Mouse (Mus musculus): Measurements from ENCODE around the gene Phc3. TPM values are rescaled to one million over a fixed set of nuclear protein-coding genes. Genes with fewer than 3 reads are reported as not detected.

The Phc3 gene
- polyA plus RNA-seq, 1 experiment: 5.5 TPM

DNA sequence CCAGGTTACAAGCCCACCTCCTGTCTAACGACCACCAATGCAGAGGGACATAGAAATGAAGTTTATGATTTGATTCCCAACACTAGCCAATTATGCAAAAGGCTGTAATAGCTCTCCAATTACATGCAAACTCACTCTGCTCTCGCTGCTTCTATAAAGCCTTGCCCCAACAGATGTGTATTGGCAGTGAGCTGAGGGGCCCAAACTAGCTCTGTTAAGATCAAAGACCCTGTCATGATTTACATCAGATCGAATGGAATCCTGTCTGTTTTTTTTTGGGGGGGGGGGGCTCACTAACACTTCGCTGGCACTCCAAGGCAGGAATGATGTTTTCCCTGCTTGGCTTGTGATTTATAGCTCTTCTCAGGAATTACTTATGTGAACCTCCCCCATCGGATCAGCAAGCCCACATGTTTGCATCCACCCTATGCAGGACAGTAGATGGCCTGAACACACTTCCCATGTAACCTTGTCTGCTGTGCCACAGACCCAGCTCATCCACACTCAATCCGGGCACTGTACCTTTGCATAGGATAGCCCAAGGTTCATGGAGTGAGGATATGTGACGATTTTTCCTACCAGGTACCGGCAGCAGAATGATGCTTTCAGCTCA lies 13.8 kb upstream of the Phc3 start:
- DNase-seq (ENCODE audit: low read depth, low spot score): no peak
- 60% methylated on average over 8 of the region's 8 CpGs for WGBS

DNA sequence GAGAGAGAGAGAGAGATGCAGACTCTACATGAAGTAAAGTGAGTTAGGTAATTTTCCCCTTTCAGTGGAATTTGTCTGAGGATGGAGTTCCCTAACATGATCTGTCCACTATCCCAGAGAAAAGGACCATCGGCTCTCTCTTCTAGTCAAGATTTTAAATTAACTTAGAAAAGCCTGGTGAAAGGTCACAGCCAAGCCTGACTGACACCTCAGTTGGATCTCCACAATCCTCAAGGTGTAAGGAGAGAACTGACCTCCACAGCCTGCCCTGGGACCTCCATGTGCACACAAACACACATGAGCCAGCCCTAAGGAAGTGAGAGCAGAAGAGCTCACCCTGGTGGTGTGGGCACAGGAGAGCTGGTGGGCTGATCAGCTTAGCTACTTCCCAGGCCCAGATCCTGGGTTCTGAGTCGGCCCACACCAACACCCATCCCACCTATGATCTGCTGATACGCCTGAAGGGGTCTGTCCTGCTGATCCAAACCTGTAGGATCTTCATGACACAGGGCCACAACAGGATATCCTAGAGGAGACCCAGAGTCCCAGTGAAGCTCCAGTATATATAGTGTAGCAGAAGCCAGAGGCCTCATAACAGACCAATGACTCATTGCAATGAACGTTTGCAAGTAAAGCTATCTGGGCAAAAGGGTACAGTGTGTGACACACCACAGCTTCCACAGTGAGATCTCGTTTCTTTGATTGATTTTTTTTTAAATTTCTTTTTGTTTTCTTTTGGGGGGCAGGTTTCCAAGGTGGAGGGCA lies 12.6 kb upstream of the Phc3 start:
- no peak for DNase-seq (ENCODE audit: low read depth, low spot score)
- 40% methylated on average over 5 of the region's 5 CpGs for whole genome bisulfite sequencing

DNA sequence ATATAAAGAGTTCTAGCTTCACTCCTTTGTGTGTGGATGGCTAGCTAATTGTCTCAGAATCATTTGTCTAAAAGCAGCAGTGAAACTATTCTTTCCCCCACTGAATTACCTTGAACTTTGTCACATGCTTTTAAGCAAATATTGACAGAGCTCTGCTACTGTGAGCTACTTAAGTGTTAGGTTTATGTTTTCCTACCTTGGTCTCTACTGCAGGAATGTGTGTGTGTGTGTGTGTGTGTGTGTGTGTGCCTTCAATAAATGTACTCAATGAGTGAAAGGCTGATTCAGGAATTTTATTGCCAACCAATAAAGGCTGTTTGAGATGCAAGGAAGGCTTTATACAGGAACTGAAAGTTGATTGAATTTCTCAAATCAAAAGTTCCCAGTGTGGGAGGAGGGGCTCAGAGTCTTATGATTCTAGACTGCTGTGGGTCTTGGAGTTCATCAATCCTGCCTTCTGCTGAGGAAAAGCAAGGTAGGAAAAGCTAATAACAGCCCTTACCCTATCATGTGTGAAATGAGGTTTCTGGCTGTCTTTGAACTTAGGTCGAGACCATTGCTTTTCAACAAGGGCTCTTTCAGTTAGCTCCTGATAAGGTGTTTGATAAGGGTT lies 7.9 kb upstream of the Phc3 start:
- 24% methylated on average over 1 of the region's 1 CpGs for WGBS
- peak; percentile 87 for DNase-seq (ENCODE audit: low read depth, low spot score)

DNA sequence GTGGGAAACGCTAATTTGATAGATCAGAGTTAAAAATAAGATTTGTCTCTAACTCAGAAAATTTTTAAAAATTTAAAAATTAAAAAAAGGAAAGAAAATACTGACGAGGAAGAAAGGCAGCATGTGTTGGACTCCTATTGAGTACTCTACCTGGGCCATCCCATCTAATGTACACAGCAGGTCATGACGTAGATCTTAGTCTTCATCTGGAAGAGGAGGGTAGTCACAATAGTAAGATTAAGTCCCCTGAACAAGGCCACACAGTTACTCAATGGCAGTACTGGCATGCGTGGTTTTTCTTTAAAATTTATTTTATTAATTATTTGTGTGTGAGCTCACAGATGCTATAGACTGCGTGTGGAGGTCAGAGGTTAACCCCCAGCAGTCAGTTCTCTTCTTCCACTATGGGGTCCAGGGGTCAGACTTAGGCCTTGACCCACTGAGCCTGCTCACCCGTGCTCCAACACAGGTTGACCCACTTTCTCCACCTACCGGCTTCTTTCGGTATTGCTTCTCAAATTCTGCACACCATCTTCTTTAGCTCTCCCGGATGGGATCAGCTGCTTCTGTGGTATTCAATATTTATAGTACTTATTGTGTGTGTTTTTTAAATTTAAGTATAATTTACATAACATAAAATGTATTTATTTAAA lies 6.0 kb upstream of the Phc3 start:
- 53% methylated on average over 9 of the region's 9 CpGs for WGBS

DNA sequence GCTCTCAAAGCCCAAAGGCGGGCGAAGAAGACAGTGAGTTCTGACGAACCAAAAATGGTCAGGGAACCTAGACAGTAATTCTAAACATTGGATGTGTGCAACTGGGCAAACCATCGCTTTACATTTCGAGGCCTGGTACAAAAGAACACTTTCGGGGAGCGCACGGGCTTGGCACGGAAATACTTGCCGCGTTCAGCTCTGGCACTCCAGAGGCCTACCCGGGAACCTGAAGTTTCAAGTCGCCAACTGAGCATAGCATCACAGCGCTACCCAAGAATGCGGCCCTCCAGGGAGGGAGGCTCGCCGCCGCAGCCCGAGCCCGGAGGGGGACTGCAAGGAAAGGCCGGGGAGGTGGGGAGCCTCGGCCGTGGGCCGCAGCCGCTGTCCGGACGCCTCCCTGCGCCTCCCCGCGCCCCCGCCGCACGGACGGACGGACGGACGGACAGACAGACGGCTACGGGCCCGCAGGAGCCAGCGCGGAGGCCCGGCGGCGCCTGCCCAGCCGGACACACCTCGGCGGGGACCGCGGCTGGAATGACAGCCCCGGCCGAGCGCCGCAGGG lies 603 bp downstream of the Phc3 start:
- no peak for DNase-seq (ENCODE audit: low read depth, low spot score)
- WGBS: under 1% methylated on average over 54 of the region's 54 CpGs

More for the DNA sequence above, 6.0 kb upstream of the Phc3 start:
- DNase-seq (ENCODE audit: low read depth, low spot score): no peak

DNA sequence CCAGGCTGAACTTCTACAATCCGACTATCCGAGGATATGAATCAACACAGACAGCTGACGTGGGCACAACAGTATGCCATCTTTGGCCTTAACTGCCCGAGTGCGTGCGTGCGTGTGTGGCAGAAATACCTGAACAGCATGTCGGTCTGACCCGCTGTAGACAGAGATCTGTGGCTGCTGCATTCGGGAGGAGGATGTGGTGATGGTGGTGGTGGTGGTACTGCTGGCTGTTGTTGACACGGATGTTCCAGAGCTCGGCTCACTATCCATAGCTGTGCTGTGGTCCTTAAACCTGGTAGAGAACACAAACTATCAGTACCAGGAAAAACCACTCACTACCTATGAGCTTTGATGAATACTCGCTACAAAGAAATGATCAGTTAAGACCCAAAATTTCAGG lies 3.6 kb downstream of the Phc3 start:
- whole genome bisulfite sequencing: 92% methylated on average over 13 of the region's 13 CpGs
- no peak for DNase-seq (ENCODE audit: low read depth, low spot score)

DNA sequence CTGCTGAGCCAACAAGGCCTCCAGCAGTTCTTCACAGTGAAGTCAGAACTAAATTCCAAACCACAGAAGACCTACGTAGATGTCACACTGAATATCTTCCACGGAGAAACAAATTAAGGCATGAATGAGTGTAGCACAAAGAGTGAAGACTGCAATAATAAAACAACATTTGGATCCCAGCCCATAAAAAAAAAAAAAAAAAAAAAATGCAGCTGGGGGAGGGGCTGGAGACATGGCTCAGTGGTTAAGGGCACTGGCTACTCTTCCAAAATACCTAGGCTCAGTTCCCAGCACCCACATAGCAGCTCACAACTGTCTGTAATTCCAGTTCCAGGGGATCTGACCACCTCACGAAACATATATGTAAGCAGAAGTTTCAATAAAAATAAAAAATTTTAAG lies 5.0 kb downstream of the Phc3 start:
- WGBS: 68% methylated on average over 3 of the region's 3 CpGs
- DNase-seq (ENCODE audit: low read depth, low spot score): no peak

DNA sequence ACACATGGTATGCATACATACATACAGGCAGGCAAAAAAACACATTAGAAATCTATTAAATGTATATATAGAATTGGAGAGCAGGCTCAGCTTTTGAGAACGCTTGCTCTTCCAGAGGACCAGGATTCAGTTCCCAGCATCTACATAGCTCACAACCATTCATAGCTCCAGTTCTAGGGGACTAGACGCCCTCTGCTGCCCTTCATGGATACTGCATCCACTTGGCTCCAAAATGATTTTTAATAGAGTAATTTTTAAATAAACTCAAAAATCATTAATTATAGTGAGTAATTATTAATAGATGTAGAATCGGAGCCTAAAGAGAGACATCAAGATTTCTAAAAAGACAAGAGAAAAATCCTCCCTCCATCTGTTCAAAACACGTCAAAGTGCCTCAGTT lies 6.1 kb downstream of the Phc3 start:
- DNase-seq (ENCODE audit: low read depth, low spot score): no peak
- WGBS: 98% methylated on average over 4 of the region's 4 CpGs

DNA sequence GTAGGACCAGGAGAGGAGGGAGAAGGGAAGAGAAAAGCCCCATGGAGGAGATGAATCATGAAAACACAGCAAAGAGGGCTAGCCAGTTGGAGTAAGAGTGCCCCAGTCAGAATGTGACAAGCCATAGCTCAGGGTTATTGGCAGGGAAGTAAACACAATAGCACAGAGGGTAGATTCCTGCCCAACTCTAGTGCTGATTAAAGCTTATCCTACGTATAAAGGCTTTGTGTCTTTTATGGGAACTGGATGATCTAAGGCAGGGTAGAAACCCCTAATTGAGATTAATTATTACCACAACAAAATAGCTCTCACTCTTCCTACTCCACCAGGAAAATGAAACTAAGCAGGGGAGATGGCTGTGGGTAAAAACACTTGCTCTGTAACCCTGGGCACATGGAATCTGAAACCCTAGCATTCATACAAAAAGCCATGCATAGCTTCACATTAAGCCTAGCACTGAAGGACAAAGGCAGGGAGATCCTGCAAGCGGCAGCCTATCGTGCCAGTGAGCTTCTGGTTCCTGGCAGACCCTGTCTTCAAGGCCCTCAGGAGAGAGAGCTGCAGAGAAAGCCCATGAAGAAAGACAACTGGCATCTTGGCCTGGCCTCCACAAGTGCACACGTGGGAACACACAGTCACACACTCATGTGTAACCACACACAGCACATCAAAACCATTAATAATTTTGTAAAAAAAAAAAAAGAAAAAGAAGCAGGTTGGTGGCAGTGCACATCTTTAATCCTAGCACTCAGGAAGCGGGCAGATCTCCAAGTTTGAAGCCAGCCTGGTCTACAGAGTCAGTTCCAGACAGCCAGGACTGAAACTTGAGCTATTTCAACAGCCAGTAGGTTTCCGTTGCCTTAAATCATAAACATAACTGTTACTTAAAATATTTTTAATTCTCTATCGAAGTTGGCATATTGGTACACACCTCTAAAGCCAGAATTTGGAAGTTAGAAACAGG lies 9.1 kb downstream of the Phc3 start:
- WGBS: 52% methylated on average over 7 of the region's 7 CpGs

DNA sequence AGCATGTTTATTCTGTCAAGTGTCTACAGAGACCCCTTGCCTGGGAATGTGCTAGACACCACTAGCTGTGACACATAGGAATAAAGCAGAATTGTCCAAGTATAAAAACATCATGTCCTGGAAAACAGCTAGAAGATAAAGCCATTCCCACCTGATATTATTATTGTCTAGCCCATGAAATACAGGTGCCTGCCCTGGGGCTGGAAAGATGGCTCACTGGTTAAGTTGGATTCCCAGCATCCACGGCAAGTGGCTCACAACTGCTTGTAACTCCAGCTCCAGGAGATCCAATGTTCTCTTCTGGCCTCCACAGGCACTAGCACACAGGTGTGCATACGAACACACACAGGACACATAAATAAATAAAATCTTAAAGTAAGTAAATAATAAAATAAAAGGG lies 10.5 kb downstream of the Phc3 start:
- WGBS: 49% methylated on average over 2 of the region's 2 CpGs

More for the DNA sequence above, 9.1 kb downstream of the Phc3 start:
- DNase-seq (ENCODE audit: low read depth, low spot score): no peak

DNA sequence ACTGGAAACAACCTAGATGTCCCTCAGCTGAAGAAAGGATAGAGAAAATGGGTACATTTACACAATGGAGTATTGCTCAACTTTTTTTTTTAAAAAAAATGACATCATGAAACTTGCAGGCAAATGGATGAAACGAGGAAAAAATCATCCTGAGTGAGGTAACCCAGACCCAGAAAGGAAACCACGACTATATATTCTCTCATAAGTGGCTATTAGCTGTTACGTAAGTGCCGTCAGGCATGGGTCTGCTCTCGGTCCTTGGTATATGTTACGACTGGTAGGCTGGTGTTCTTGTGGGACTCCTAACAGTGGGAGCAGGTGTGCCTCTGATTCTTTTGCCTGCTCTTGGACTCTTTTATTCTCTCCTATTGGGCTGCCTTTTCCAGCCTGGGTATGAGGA lies 12.9 kb downstream of the Phc3 start:
- DNase-seq (ENCODE audit: low read depth, low spot score): no peak
- 88% methylated on average over 6 of the region's 6 CpGs for WGBS

More for the DNA sequence above, 10.5 kb downstream of the Phc3 start:
- no peak for DNase-seq (ENCODE audit: low read depth, low spot score)

DNA sequence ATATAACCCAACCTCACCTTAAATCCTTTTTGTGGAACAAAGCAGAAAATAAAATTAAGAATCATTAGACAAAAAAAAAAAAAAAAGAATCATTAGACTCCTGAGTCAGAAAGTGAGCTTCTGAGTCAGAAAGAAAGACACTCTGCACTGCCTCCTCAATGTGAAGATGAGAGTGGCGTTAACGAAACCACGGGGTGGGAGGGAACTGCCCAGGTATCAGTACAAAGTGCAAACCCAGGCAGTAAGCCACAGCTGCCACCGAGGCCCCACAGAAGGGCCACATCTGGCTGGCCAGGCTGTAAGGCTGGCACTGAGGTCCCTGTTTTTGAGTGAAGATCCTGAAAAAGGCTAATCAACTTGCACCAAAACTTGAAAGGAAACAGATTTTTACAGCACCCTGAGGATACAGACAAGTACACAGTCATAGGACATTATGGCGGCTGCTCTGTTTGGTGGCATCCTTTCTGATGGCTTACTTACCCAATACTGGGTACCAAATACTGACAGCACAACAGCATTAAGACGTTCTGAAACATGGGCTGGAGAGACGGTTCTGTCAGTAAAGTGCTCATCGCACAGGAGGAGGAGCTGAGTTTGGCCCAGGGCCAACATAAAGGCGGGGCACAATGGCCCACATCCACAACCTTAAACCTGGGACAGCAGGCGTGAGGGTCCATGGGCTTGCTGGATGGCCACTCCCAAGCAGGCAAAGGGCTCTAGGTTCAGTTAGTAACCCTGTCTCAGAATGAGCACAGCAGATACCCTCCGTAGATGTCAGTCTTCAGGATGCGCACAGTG lies 16.7 kb downstream of the Phc3 start:
- whole genome bisulfite sequencing: 53% methylated on average over 12 of the region's 12 CpGs
- no peak for DNase-seq (ENCODE audit: low read depth, low spot score)

DNA sequence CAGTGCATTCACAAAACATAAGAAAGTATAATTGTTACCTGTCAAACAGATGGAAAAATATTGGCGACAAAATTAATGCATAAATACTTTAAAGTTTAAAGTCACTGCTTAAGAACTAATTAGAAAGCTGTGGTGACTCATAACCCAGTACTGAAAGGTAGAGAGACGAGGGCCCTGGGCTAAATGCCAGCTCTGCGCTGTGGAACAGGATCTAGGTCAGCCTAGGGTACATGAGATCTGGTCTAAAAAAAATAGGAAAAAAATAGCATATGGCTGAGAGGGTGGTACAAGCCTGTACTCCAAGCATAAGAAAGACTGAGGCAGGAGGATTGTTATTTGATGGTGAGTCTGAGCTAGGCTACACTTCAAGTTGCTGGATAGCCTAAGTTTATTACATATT lies 17.6 kb downstream of the Phc3 start:
- DNase-seq (ENCODE audit: low read depth, low spot score): no peak
- 63% methylated on average over 3 of the region's 3 CpGs for WGBS

DNA sequence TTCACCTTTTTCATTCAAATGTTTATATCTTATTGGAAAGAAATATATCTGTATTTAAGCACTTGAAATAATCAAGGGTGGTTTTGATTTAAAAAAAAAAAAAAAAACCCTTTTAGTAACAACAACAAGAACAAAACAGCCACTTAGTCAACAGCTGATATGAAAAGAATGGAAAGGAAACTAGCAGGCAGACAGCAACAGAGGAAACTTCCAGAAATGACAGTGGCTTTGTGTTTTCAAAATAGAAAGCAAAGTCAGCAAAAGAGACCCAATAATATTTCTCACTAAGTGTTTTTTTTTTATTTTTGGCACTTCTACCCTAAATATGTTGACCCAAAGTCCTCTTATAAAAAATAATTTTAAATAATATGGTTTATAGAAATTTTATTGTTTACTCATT lies 34.8 kb downstream of the Phc3 start:
- no peak for DNase-seq (ENCODE audit: low read depth, low spot score)

DNA sequence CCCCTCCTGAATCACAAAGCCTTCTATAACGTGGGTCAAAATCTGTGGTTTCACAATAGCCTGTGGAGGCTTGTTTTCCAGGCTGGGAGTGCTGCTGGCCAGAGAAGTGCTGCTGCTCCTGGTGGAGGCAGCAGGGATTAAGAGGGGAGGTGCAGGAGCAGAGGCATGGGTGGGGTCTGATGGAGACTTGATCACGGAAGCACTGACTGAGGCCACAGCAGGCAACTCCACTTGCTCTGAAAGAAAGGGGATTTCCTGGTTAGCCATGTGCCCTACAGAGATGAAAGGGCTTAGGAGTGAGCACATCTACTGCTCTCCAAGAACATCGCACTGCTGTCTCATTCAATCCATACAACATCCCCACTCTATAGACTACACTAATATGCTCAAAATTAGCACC lies 39.4 kb downstream of the Phc3 start:
- no peak for DNase-seq (ENCODE audit: low read depth, low spot score)
- WGBS: 69% methylated on average over 3 of the region's 3 CpGs

DNA sequence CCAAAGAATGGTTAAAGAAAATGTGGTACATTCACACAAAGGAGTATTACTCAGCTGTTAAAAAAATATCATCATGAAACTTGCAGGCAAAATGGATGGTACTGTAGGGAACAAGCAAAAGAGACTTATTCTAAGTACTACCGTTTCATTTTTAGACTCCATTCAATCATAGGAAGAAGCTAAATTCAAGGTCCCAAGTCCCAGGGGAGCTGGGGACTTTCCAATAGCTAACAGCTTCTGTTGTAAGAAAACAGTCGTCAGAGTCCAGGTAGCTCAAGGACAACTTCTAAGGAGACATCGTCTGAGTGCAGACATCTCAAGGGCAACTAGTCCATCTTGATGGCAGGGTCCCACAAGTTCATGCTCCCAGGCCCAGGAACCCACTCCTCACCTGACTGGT lies 41.6 kb downstream of the Phc3 start:
- WGBS: 78% methylated on average over 3 of the region's 3 CpGs

DNA sequence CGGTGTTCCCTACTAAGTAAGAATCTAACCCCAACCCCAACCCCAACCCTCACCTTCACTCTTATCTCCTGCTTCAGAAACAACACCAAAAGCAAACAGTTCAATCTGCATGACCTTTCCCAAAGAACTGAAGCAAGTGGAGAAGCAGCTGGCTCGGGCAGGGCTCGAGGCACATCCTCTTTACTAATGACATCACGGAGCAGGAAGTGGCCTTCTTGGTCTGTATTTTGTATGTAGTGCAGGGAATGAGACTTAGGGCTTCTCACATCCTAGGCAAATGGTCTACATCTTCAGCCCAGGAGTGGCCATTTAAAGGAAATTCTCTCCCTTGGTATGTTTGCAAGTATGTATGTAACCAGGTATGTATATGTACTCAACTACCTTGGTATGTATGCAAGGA lies 52.1 kb downstream of the Phc3 start:
- WGBS: 48% methylated on average over 4 of the region's 4 CpGs

More for the DNA sequence above, 41.6 kb downstream of the Phc3 start:
- DNase-seq (ENCODE audit: low read depth, low spot score): no peak

DNA sequence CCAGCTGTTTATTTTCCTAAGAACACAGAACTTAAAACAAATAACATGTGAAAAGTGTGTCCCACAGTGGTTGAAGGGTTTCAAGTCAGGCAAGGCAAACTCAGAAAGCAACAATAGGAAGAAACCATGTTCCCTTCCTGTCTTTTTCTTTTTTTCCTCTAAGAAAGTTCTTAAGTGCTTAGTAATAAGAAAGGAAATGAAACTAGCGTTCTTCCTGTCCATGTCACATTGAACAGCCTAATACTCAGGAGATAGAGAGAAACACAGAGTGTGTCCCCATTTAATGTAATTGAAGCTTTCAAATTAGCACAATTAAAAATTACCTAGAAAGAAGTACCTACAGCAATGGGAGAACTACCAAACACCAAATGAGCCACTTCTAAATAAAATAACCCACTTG lies 64.6 kb downstream of the Phc3 start:
- no peak for DNase-seq (ENCODE audit: low read depth, low spot score)
- WGBS: 84% methylated on average over 1 of the region's 1 CpGs

More for the DNA sequence above, 52.1 kb downstream of the Phc3 start:
- DNase-seq (ENCODE audit: low read depth, low spot score): no peak
